Mouse (Mus musculus) forebrain, embryonic 14.5 days (tissue): ENCODE measurements around the gene Tbca. TPM values are rescaled to one million over a fixed set of nuclear protein-coding genes. Genes with fewer than 3 reads are reported as not detected.

ENCODE experiments used
- ATAC-seq: fragments of 200-750 bp; cut with Nextera tagmentation; 2 replicates; pipeline ENCODE4 v1.8.0; 2017; ENCODE audit warnings: mild to moderate bottlenecking, moderate library complexity
- DNase-seq: peaks from one replicate; pipeline ENCODE4 v3.0.0-alpha.2; 2015; ENCODE audit warnings: low spot score
- H3K27ac ChIP-seq: fragments of 300-500 bp; sonication (generic); 2 replicates; pipeline ENCODE4 v1.5.1; 2014; ENCODE audit warnings: low read depth, mild to moderate bottlenecking, control low read depth, low read length, moderate library complexity
- H3K27me3 ChIP-seq: fragments of 300-500 bp; sonication (generic); replicated peaks from 2 replicates; pipeline ENCODE4 v1.6.1; 2014; ENCODE audit warnings: low read length, control low read depth, mixed read lengths; ENCODE audit not compliant: control insufficient read depth, insufficient read depth
- H3K36me3 ChIP-seq: fragments of 300-500 bp; sonication (generic); 2 replicates; pipeline ENCODE4 v1.6.1; 2014; ENCODE audit warnings: low read length, control low read depth; ENCODE audit not compliant: control insufficient read depth, insufficient read depth
- H3K4me1 ChIP-seq: fragments of 300-500 bp; sonication (generic); 2 replicates; pipeline ENCODE4 v1.6.1; 2014; ENCODE audit warnings: antibody characterized with exemption, low read length, control low read depth; ENCODE audit not compliant: control insufficient read depth, insufficient read depth
- H3K4me2 ChIP-seq: fragments of 300-500 bp; sonication (generic); 2 replicates; pipeline ENCODE4 v1.6.1; 2014; ENCODE audit warnings: mild to moderate bottlenecking, control low read depth, low read length
- H3K4me3 ChIP-seq: fragments of 300-500 bp; sonication (generic); 2 replicates; pipeline ENCODE4 v1.5.1; 2014; ENCODE audit warnings: low read depth, low read length, control low read depth
- H3K9ac ChIP-seq: fragments of 300-500 bp; sonication (generic); 2 replicates; pipeline ENCODE4 v1.6.1; 2014; ENCODE audit warnings: mild to moderate bottlenecking, low read length, control low read depth, moderate library complexity
- H3K9me3 ChIP-seq: fragments of 300-500 bp; sonication (generic); replicated peaks from 2 replicates; pipeline ENCODE4 v1.6.1; 2016; ENCODE audit warnings: low read length, control low read depth, mixed read lengths; ENCODE audit not compliant: control insufficient read depth
- WGBS: fragments of 180-500 bp; shearing (Covaris S2); extraction: QIAGEN DNeasy Blood & Tissue Kit; methylation state at CpG from one replicate; pipeline ENCODE4 v1.1.7; 2014; 5-methylcytosine and 5-hydroxymethylcytosine counted together
- polyA plus RNA-seq: library from polyadenylated mRNA; unstranded; fragments of >200 nt; fragmentation: Nextera tagmentation; extraction: Ambion mirVana; gene quantifications from 2 replicates; pipeline ENCODE4 v1.2.1, GENCODE M21; 2014

The Tbca gene
- polyA plus RNA-seq, 1 experiment from 2014 or later = 302 TPM

GRCm38 (mm10) chr13:94862491-94863230, 74.0 kb downstream of the Tbca start:
- no peak for DNase-seq
- 72% methylated on average over 5 of the region's 5 CpGs for WGBS
- H3K36me3 ChIP-seq = no peaks in the 10 kb centered on the region

GRCm38 (mm10) chr13:94866906-94867305, 78.2 kb downstream of the Tbca start:
- no peak for ATAC-seq
- no peak overlapping the region for H3K4me3 ChIP-seq
- no peak for DNase-seq
- peaks cover 90% of the 10 kb centered on the region for H3K27me3 ChIP-seq
- H3K9ac ChIP-seq = no peak overlapping the region
- no peak overlapping the region for H3K27ac ChIP-seq
- H3K4me2 ChIP-seq = no peak overlapping the region
- H3K9me3 ChIP-seq = no peaks in the 10 kb centered on the region
- no peaks in the 10 kb centered on the region for H3K36me3 ChIP-seq
- 7% methylated on average over 2 of the region's 2 CpGs for WGBS
- H3K4me1 ChIP-seq = no peaks in the 10 kb centered on the region

More at GRCm38 (mm10) chr13:94862491-94863230, 74.0 kb downstream of the Tbca start:
- H3K4me2 ChIP-seq = no peak overlapping the region
- no peak for ATAC-seq
- no peak overlapping the region for H3K4me3 ChIP-seq
- H3K9ac ChIP-seq = no peak overlapping the region
- H3K4me1 ChIP-seq = peaks cover under 1% of the 10 kb centered on the region; the same call in 1 of the 2 replicates
- H3K27me3 ChIP-seq = peaks cover 63% of the 10 kb centered on the region
- no peak overlapping the region for H3K27ac ChIP-seq
- no peaks in the 10 kb centered on the region for H3K9me3 ChIP-seq

- no peak overlapping the region for H3K4me2 ChIP-seq
- ATAC-seq (no peak), DNase-seq (no peak)
- 34% methylated on average over 4 of the region's 4 CpGs for WGBS
- H3K4me3 ChIP-seq = no peak overlapping the region
- no peak overlapping the region for H3K9ac ChIP-seq
- H3K27me3 ChIP-seq = peaks cover 88% of the 10 kb centered on the region
- H3K36me3 ChIP-seq = no peaks in the 10 kb centered on the region
- no peaks in the 10 kb centered on the region for H3K9me3 ChIP-seq
- no peaks in the 10 kb centered on the region for H3K4me1 ChIP-seq
- H3K27ac ChIP-seq = no peak overlapping the region
Measured at GRCm38 (mm10) chr13:94867772-94868171, 79.1 kb downstream of the Tbca start.

DNA sequence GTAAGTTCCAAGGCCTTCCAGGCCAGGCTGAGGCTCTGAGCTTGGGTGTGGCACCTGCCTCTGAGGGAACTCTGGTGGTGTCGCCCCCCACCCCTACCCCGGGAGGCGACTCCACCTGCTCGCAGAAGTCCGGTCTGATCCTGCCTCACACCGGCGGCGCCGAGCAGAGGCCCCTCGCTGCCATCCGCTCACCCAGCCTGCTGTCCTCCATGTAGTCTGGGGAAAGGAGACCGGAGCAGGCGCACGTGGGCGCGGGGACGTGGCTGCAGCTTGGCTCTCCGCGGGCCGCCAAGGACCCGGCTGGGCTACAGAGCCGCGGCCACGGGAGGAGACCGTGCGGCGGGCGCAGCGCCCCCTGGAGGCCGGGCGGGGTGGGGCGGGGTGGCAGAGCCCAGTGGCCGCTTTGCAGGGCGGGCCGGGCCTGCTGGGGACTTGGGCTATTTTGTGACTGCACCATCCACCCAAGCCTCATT, 79.8 kb downstream of the Tbca start:
- Histone ChIP-seq H3K27ac (no peak overlapping the region), H3K4me1 (no peaks in the 10 kb centered on the region), H3K9ac (no peak overlapping the region), H3K36me3 (no peaks in the 10 kb centered on the region), H3K9me3 (no peaks in the 10 kb centered on the region), H3K4me2 (peak overlapping the region; percentile 46), H3K27me3 (peaks cover 89% of the 10 kb centered on the region), H3K4me3 (peak overlapping the region; percentile 16; the same call in 1 of the 2 replicates)
- ATAC-seq = peak; percentile 82
- peak; percentile 54 for DNase-seq
- under 1% methylated on average over 30 of the region's 35 CpGs for WGBS

DNA sequence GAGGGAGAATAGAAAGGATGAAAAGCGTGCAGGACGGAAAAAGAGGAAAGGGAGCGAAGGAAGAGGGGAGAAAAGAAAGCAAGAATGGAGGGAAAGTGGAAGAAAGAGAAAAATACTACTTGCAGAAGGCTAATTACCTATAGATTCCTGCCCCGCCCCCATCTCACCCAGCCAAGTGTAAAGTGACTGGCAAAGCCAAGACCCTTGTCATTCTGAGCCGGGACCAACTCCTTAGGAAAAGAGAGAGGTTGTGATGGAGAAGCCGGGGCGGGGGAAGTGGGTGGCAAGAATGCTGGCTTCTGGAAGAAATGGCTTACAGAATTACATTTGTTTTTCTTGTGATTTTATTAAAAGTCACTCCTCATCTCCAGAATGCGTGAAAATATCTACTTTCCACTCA, 80.8 kb downstream of the Tbca start:
- no peaks in the 10 kb centered on the region for H3K36me3 ChIP-seq
- no peak overlapping the region for H3K27ac ChIP-seq
- 2% methylated on average over 8 of the region's 8 CpGs for WGBS
- no peak overlapping the region for H3K4me3 ChIP-seq
- H3K27me3 ChIP-seq = peaks cover 83% of the 10 kb centered on the region
- no peak overlapping the region for H3K9ac ChIP-seq
- ATAC-seq = no peak
- H3K4me1 ChIP-seq = no peaks in the 10 kb centered on the region
- no peaks in the 10 kb centered on the region for H3K9me3 ChIP-seq
- DNase-seq = peak; percentile 25
- peak overlapping the region; percentile 46 for H3K4me2 ChIP-seq

GRCm38 (mm10) chr13:94870071-94870460, 81.4 kb downstream of the Tbca start:
- ATAC-seq (no peak), DNase-seq (no peak)
- Histone ChIP-seq H3K27ac (no peak overlapping the region), H3K4me2 (no peak overlapping the region), H3K4me3 (no peak overlapping the region), H3K9me3 (no peaks in the 10 kb centered on the region), H3K27me3 (peaks cover 83% of the 10 kb centered on the region), H3K4me1 (no peaks in the 10 kb centered on the region), H3K36me3 (no peaks in the 10 kb centered on the region), H3K9ac (no peak overlapping the region)
- 1% methylated on average over 9 of the region's 9 CpGs for WGBS

DNA sequence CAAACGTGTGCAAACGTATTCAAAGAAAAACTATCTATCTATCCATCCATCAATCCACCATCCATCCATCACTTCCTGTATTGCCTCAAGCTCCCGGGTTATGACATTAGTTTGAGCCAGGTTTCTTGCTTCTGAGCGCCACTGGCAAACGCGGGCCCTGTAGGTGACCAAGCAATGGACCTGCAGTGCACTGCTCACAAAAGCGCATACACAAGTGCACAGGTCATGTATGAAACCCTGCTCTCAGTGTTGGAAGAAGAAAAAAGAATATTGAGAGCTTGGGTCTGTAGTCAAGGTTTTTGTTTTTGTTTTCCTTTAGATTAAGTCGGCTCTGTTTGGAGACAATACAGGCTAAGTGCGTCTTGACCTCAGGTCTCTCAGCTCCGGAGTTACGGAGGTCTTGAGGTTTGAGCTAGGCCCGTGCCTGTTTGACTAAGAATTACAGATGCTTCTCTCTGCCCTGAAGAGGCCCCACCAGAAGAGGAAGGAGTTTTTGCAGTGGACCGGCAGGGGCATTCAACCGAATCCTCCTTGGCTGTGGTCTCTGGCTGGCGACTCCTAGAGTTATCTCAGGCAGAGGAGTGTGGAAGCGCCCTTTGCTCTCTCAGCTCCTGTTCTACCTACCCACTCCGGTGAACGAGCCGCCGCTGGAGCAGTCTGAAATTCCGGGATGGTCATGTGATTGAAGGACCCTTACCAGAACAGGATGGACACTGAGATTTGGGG, 81.9 kb downstream of the Tbca start:
- H3K27me3 ChIP-seq = peaks cover 85% of the 10 kb centered on the region
- DNase-seq (no peak), ATAC-seq (no peak)
- no peaks in the 10 kb centered on the region for H3K4me1 ChIP-seq
- H3K9ac ChIP-seq = no peak overlapping the region
- H3K4me2 ChIP-seq = no peak overlapping the region
- H3K9me3 ChIP-seq = no peaks in the 10 kb centered on the region
- H3K36me3 ChIP-seq = no peaks in the 10 kb centered on the region
- WGBS = 2% methylated on average over 21 of the region's 21 CpGs
- no peak overlapping the region for H3K27ac ChIP-seq
- no peak overlapping the region for H3K4me3 ChIP-seq

- Histone ChIP-seq H3K27me3 (peaks cover 81% of the 10 kb centered on the region), H3K4me3 (no peak overlapping the region), H3K4me1 (no peaks in the 10 kb centered on the region), H3K4me2 (no peak overlapping the region), H3K9me3 (no peaks in the 10 kb centered on the region), H3K9ac (no peak overlapping the region), H3K27ac (no peak overlapping the region), H3K36me3 (no peaks in the 10 kb centered on the region)
- ATAC-seq (no peak), DNase-seq (no peak)
- WGBS = 1% methylated on average over 7 of the region's 7 CpGs
Measured at GRCm38 (mm10) chr13:94871806-94872320, 83.2 kb downstream of the Tbca start.

DNA sequence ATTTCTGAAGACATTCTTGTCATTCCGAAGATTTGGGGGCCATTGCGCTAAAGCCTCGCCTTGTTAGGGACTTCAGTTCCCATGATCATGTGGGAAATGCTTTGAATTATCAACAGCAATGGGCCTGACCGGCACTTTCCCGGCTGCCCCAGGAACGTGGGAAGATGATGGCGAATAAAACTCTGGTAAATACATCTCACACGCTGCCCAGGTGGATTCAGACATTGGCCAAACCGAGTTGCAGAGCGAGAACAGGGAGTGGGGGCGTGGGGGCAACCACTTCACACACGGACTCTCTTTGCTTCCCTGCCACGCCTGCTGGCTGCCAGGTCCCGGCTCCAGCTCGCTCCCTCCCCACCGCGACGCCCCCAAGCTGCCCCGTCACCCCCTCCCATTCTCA, 83.7 kb downstream of the Tbca start:
- no peak overlapping the region for H3K27ac ChIP-seq
- H3K9ac ChIP-seq = no peak overlapping the region
- H3K9me3 ChIP-seq = no peaks in the 10 kb centered on the region
- no peak overlapping the region for H3K4me3 ChIP-seq
- ATAC-seq (no peak), DNase-seq (no peak)
- under 1% methylated on average over 19 of the region's 19 CpGs for WGBS
- H3K4me2 ChIP-seq = no peak overlapping the region
- no peaks in the 10 kb centered on the region for H3K4me1 ChIP-seq
- H3K27me3 ChIP-seq = peaks cover 81% of the 10 kb centered on the region
- no peaks in the 10 kb centered on the region for H3K36me3 ChIP-seq
